Mouse (Mus musculus): Measurements from ENCODE around the gene Tbx15. TPM values are rescaled to one million over a fixed set of nuclear protein-coding genes. Genes with fewer than 3 reads are reported as not detected.

The Tbx15 gene
- polyA plus RNA-seq, 2 experiments, result 0.06 TPM; not detected in 1

- ATAC-seq (ENCODE audit: insufficient read depth) (no peak), DNase-seq (ENCODE audit: low read depth in 3 of 3, low spot score in 3 of 3) (no peak)
- no peaks in the 10 kb centered on the region for H3K27me3 ChIP-seq (ENCODE audit: control insufficient read depth, insufficient read depth, low read length)
- H3K4me2 ChIP-seq (ENCODE audit: low read depth), result no peak overlapping the region
- no peaks in the 10 kb centered on the region for H3K9me3 ChIP-seq (ENCODE audit: control insufficient read depth, low read length)
- H3K36me3 ChIP-seq (replicated peaks; ENCODE audit: control insufficient read depth, insufficient read depth, low read depth), result no peaks in the 10 kb centered on the region
- H3K4me3 ChIP-seq (ENCODE audit: insufficient read depth in 1 of 2, low read depth in 2 of 2, low read length in 2 of 2), result no peak overlapping the region
- no peaks in the 10 kb centered on the region for H3K4me1 ChIP-seq (replicated peaks; ENCODE audit: control insufficient read depth in 2 of 2, insufficient read depth in 2 of 2, low read length in 1 of 2)
- TF ChIP-seq EP300 (IDR thresholded peaks at IDR 0.05; ENCODE audit: low read depth) (no peak), CTCF (IDR thresholded peaks at IDR 0.05; ENCODE audit: low read depth) (no peak)
- H3K27ac ChIP-seq, result no peak overlapping the region
- H3K9ac ChIP-seq (replicated peaks), result no peak overlapping the region
- WGBS (ENCODE audit: insufficient replicate concordance), result 40% methylated on average over 3 of the region's 4 CpGs
Measured at GRCm38 (mm10) chr3:99387127-99387526, 146.9 kb downstream of the Tbx15 start.

Small RNA genes within 50 kb of the gene (microRNA-seq; reads per million reads assigned to microRNA genes)
- not detected for gene Mir6481

Other genes starting within 250 kb of the Tbx15 start
- gene Wars2, start 99.3 kb upstream of the Tbx15 start, polyA plus RNA-seq (2012; rRNA removed), result 1.3 and 2.1 TPM in 2 replicates
- 2.1 and 2.8 TPM in 2 replicates for gene Wars2, start 99.3 kb upstream of the Tbx15 start, polyA plus RNA-seq (2014; fragmentation: Nextera tagmentation; extraction: Ambion mirVana)